Mouse (Mus musculus) CH12.LX (cell line): ENCODE results near the gene Prss54. TPM values are rescaled to one million over a fixed set of nuclear protein-coding genes. Genes with fewer than 3 reads are reported as not detected.
"Not testable (repeated sequence)": the region's sequence is repeated elsewhere in the genome, so short reads cannot be mapped to it uniquely, and the experiment has no call there.

Source experiments
- DNase-seq: peaks from one replicate; pipeline ENCODE4 v3.0.0-alpha.2; 2013; ENCODE audit errors: extremely low read depth
- H3K27ac ChIP-seq: 2 replicates; pipeline ENCODE4 v1.5.1; 2012; ENCODE audit warnings: low read depth, mild to moderate bottlenecking, control low read depth, moderate library complexity; ENCODE audit not compliant: insufficient read depth
- H3K27me3 ChIP-seq: replicated peaks from 2 replicates; pipeline ENCODE3; 2012; ENCODE audit warnings: inconsistent platforms
- H3K36me3 ChIP-seq, 2 experiments: replicated peaks in 1 of 2; 2 replicates each; pipeline versions ENCODE3 to v1.6.1; 2012; ENCODE audit warnings: inconsistent platforms in 1 of 2, low read length in 1 of 2, mild to moderate bottlenecking in 1 of 2, mixed read lengths in 1 of 2, moderate library complexity in 1 of 2; ENCODE audit not compliant: control insufficient read depth in 1 of 2, insufficient read depth in 1 of 2
- H3K4me1 ChIP-seq, 2 experiments: 2 replicates each; pipeline ENCODE4 v1.6.1; 2012; ENCODE audit warnings: inconsistent platforms in 1 of 2, moderate library complexity in 1 of 2; ENCODE audit not compliant: insufficient read depth in 2 of 2, control insufficient read depth in 1 of 2
- H3K4me2 ChIP-seq: 2 replicates; pipeline ENCODE4 v1.6.1; 2012; ENCODE audit warnings: low read depth, mild to moderate bottlenecking, control low read depth; ENCODE audit not compliant: poor library complexity, insufficient read depth, severe bottlenecking
- H3K4me3 ChIP-seq, 3 experiments: fragments of 150-350 bp in 1 of 3; sonication (generic) in 1 of 3; replicated peaks in 1 of 3; 2 replicates each; pipeline versions ENCODE3 to v1.5.1; 2011 to 2012; ENCODE audit warnings: low read depth in 2 of 3, low read length in 2 of 3, mild to moderate bottlenecking in 2 of 3, moderate library complexity in 2 of 3, control low read depth in 1 of 3, improper control_type of control experiment in 1 of 3, inconsistent platforms in 1 of 3, mixed read lengths in 1 of 3; ENCODE audit not compliant: poor library complexity in 1 of 3
- H3K79me2 ChIP-seq: replicated peaks from 2 replicates; pipeline ENCODE4 v1.6.1; 2012; ENCODE audit warnings: mild to moderate bottlenecking, moderate library complexity; ENCODE audit not compliant: control insufficient read depth, poor library complexity, insufficient read depth, severe bottlenecking; ENCODE audit errors: extremely low read depth
- H3K9ac ChIP-seq: 2 replicates; pipeline ENCODE4 v1.6.1; 2012; ENCODE audit warnings: low read depth, mild to moderate bottlenecking, control low read depth, moderate library complexity; ENCODE audit not compliant: insufficient read depth
- H3K9me3 ChIP-seq: replicated peaks from 2 replicates; pipeline ENCODE3; 2012; ENCODE audit warnings: low read length, inconsistent platforms, mixed read lengths
- CTCF ChIP-seq, 2 experiments: IDR thresholded peaks in 1 of 2; conservative IDR thresholded peaks in 1 of 2; 2 replicates each; pipeline ENCODE4 v1.5.1; 2011 to 2012; ENCODE audit warnings: low read depth in 2 of 2, low read length in 2 of 2, improper control_type of control experiment in 1 of 2, inconsistent platforms in 1 of 2, mild to moderate bottlenecking in 1 of 2, moderate library complexity in 1 of 2
- GABPA ChIP-seq: IDR thresholded peaks from 2 replicates; pipeline ENCODE4 v1.6.1; 2012; ENCODE audit warnings: low read depth, low read length, improper control_type of control experiment, inconsistent platforms; ENCODE audit not compliant: insufficient replicate concordance
- JUND ChIP-seq: conservative IDR thresholded peaks from 2 replicates; pipeline ENCODE4 v1.6.1; 2011; ENCODE audit warnings: low read depth, low read length, improper control_type of control experiment
- MAFK ChIP-seq: IDR thresholded peaks from 2 replicates; pipeline ENCODE4 v1.6.1; 2011; ENCODE audit warnings: low read length, improper control_type of control experiment; ENCODE audit not compliant: insufficient replicate concordance
- MAZ ChIP-seq: IDR thresholded peaks from 2 replicates; pipeline ENCODE4 v1.6.1; 2012; ENCODE audit warnings: low read depth, mild to moderate bottlenecking, inconsistent platforms, low read length, improper control_type of control experiment, moderate library complexity
- MEF2A ChIP-seq: IDR thresholded peaks from 2 replicates; pipeline ENCODE4 v1.6.1; 2014; ENCODE audit warnings: low read depth, mild to moderate bottlenecking, inconsistent platforms, low read length, improper control_type of control experiment, borderline replicate concordance
- POLR2A ChIP-seq: IDR thresholded peaks from 2 replicates; pipeline ENCODE4 v1.6.1; 2011; ENCODE audit warnings: low read depth, mild to moderate bottlenecking, improper control_type of control experiment, low read length
- POLR2AphosphoS2 ChIP-seq: IDR thresholded peaks from 2 replicates; pipeline ENCODE4 v1.6.1; 2011; ENCODE audit warnings: low read depth, low read length, improper control_type of control experiment
- TCF12 ChIP-seq: IDR thresholded peaks from 2 replicates; pipeline ENCODE4 v1.6.1; 2014; ENCODE audit warnings: low read depth, mild to moderate bottlenecking, inconsistent platforms, low read length, improper control_type of control experiment
- ZKSCAN1 ChIP-seq: IDR thresholded peaks from 2 replicates; pipeline ENCODE4 v1.6.1; 2012; ENCODE audit warnings: low read depth, inconsistent platforms, low read length, improper control_type of control experiment, borderline replicate concordance
- ZMIZ1 ChIP-seq: IDR thresholded peaks from 2 replicates; pipeline ENCODE4 v1.6.1; 2012; ENCODE audit warnings: low read depth, mild to moderate bottlenecking, inconsistent platforms, low read length, improper control_type of control experiment
- ZNF384 ChIP-seq: IDR thresholded peaks from 2 replicates; pipeline ENCODE4 v1.6.1; 2012; ENCODE audit warnings: low read depth, low read length, improper control_type of control experiment, inconsistent platforms
- dilution Hi-C: fragments of 300-500 bp; cut with MboI; formaldehyde crosslinking; loops from 2 replicates; pipeline ENCODE4 v1.14.3; 2020; ENCODE audit warnings: low sequenced_read_pairs; ENCODE audit not compliant: extremely low pct_unique_long_range_greater_than_20kb, extremely low pct_ligation_motif_present
- in situ Hi-C: fragments of 300-500 bp; cut with MboI; formaldehyde crosslinking; loops from 3 replicates; pipeline ENCODE4 v1.14.3; 2019; ENCODE audit warnings: low sequenced_read_pairs, low pct_ligation_motif_present, low pct_unique_long_range_greater_than_20kb, mixed read lengths
- polyA plus RNA-seq: library from polyadenylated mRNA; unstranded; fragments of >175 nt; gene quantifications from 2 replicates; pipeline ENCODE4 v1.2.1, GENCODE M21; 2012; ENCODE audit warnings: low read depth; ENCODE audit not compliant: insufficient read length
- total RNA-seq, 2 experiments: library from RNA; depleted of rRNA; stranded (reverse); fragments of 300-350 nt in 1 of 2; fragments of >200 nt in 1 of 2; gene quantifications; 2 replicates each; pipeline ENCODE4 v1.2.3; 2012 to 2014

Gene Prss54
- total and polyA plus RNA-seq, 3 experiments: not detected

DNA sequence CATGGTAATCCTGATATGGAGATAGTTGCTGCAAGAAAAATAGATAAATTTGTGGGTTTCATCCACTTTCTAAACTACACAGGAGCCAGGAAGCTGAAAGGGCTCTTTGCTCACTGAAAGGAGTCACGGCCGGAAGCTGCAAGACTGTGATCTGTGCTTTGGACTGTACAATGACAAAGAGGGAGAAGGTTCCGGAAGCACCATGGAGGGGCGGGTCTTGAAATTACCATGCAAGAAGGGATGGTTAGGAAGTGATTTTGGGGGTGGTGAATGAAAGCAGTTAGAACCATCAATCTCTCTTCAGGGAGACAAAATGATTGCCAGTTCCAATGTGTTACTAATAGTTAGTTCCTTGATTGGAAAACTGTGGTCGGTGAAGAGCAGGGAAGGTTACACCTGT is 33.3 kb upstream of the Prss54 start:
- in situ Hi-C loops: no loop called here
- Histone ChIP-seq H3K79me2 (no peaks in the 10 kb centered on the region), H3K36me3 (no peaks in the 10 kb centered on the region), H3K4me1 (peaks cover 7 to 23% of the 10 kb centered on the region in 2 experiments), H3K27ac (no peak overlapping the region), H3K4me2 (no peak overlapping the region)
- no peak for DNase-seq
- dilution Hi-C loops: no loop called here
- TF ChIP-seq POLR2AphosphoS2 (no peak), ZKSCAN1 (no peak), POLR2A (no peak), ZMIZ1 (no peak), ZNF384 (no peak), JUND (no peak), TCF12 (no peak), GABPA (no peak), MAZ (no peak)
- TF ChIP-seq, all 38 proteins: peak for 0
- Histone ChIP-seq H3K4me3 (no peak overlapping the region), H3K27me3 (no peaks in the 10 kb centered on the region), H3K9ac (no peak overlapping the region), H3K9me3 (no peaks in the 10 kb centered on the region)

- H3K4me1 ChIP-seq: peaks cover 7 to 18% of the 10 kb centered on the region in 2 experiments
- H3K27ac ChIP-seq: no peak overlapping the region
- H3K4me3 ChIP-seq: no peak overlapping the region
- in situ Hi-C loops: no loop called here
- H3K9ac ChIP-seq: peak overlapping the region; percentile 28; the same call in 1 of the 2 replicates
- no peaks in the 10 kb centered on the region for H3K79me2 ChIP-seq
- H3K36me3 ChIP-seq: no peaks in the 10 kb centered on the region
- dilution Hi-C loops: no loop called here
- peak; percentile 66; the same call in 1 of the 2 replicates for TF ChIP-seq MEF2A
- TF ChIP-seq MAFK: no peak
- no peaks in the 10 kb centered on the region for H3K9me3 ChIP-seq
- peak overlapping the region; percentile 47 for H3K4me2 ChIP-seq
- H3K27me3 ChIP-seq: no peaks in the 10 kb centered on the region
- peak; percentile 2 for DNase-seq
These were observed 31.1 kb upstream of the Prss54 start for GRCm38 (mm10) chr8:95607210-95607609.

DNA sequence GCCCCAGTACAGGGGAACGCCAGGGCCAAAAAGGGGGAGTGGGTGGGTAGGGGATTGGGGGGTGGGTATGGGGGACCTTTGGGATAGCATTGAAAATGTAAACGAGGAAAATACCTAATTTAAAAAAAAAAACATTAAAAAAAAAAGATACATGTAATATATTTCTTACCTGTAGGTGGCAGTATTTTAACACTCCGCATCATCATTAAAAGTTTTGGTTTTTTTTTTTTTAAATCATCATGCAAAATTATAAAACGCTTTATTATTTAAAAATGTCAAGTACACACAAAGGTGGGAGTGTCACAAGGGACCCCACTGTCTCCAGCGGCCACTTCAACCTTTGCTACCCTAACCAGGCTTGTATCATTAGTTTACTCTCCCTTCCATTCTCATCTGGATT is 30.4 kb upstream of the Prss54 start:
- H3K4me2 ChIP-seq: peak overlapping the region; percentile 47; the same call in 1 of the 2 replicates
- H3K4me3 ChIP-seq, dilution Hi-C loops: not testable (repeated sequence)

More for the DNA sequence above, 30.4 kb upstream of the Prss54 start:
- peak; percentile 86 for TF ChIP-seq ZNF384
- peak in 1 of 2 experiments; percentile 40; a peak in 1 of 4 replicates for TF ChIP-seq CTCF (conservative IDR thresholded peaks at IDR 0.05 in 1 of 2, IDR thresholded peaks at IDR 0.05 in 1 of 2; ENCODE audit: low read depth in 2 of 2, low read length in 2 of 2)
- DNase-seq, H3K79me2 ChIP-seq, H3K36me3 ChIP-seq, H3K27me3 ChIP-seq, H3K9me3 ChIP-seq, in situ Hi-C loops, H3K9ac ChIP-seq, H3K27ac ChIP-seq: not testable (repeated sequence)
- H3K4me1 ChIP-seq: peaks cover 6 to 11% of the 10 kb centered on the region in 2 experiments
